ENCODE assay signal across 15 mouse cellular contexts in genomic region chr14:10166641-10167429, GRCm38 (mm10).
DNase-seq lines count a peak whose midpoint lies in the region; ATAC-seq and TF ChIP-seq lines count a peak whose summit lies in the region.
"Had no signal": no experiment of that assay in that cellular context is flagged by ENCODE, and none has a peak within 500 bp of the region (broad histone marks: within the 10 kb centered on the region; RNA-seq: fewer than 3 reads in every experiment).

No protein-coding gene starts in this region.

- TF ChIP-seq CTCF in embryonic fibroblast, embryonic 13.5 days (IDR thresholded peaks at IDR 0.05; ENCODE audit: borderline replicate concordance, insufficient read depth, low read length): no peak
- no peak for TF ChIP-seq CTCF in midbrain, postnatal 0 days (IDR thresholded peaks at IDR 0.05)

- no peak for TF ChIP-seq POLR2A in embryonic fibroblast, embryonic 13.5 days (IDR thresholded peaks at IDR 0.05; ENCODE audit: low read depth, low read length)

- no peaks in the 10 kb centered on the region for H3K9me3 ChIP-seq in neural tube, embryonic 15.5 days (replicated peaks)
- H3K9me3 ChIP-seq in midbrain, postnatal 0 days (ENCODE audit: low read length): no peaks in the 10 kb centered on the region
- H3K9me3 ChIP-seq: embryonic facial prominence, embryonic 15.5 days; hindbrain, embryonic 15.5 days; limb, embryonic 10.5 days; neural tube, embryonic 12.5 days had no signal

- no peak overlapping the region for H3K4me3 ChIP-seq in neural tube, embryonic 15.5 days (replicated peaks)
- H3K4me3 ChIP-seq in embryonic fibroblast, embryonic 13.5 days (ENCODE audit: insufficient read depth, low read length): no peak overlapping the region
- H3K4me3 ChIP-seq in midbrain, postnatal 0 days (ENCODE audit: low read depth, low read length): no peak overlapping the region
- H3K4me3 ChIP-seq: embryonic facial prominence, embryonic 15.5 days; hindbrain, embryonic 15.5 days; limb, embryonic 10.5 days; neural tube, embryonic 12.5 days had no signal

- H3K27ac ChIP-seq in neural tube, embryonic 15.5 days (replicated peaks): peak overlapping the region; percentile 19; the same call in 1 of the 2 replicates
- H3K27ac ChIP-seq in embryonic fibroblast, embryonic 13.5 days (ENCODE audit: insufficient read depth, low read length): peak overlapping the region; percentile 31
- H3K27ac ChIP-seq in midbrain, postnatal 0 days (ENCODE audit: low read depth, low read length): peak overlapping the region; percentile 19
- H3K27ac ChIP-seq: embryonic facial prominence, embryonic 15.5 days; hindbrain, embryonic 15.5 days; limb, embryonic 10.5 days; macrophage; neural tube, embryonic 12.5 days had no signal

- H3K36me3 ChIP-seq in neural tube, embryonic 15.5 days: no peaks in the 10 kb centered on the region
- no peaks in the 10 kb centered on the region for H3K36me3 ChIP-seq in midbrain, postnatal 0 days (ENCODE audit: insufficient read depth, low read length)
- H3K36me3 ChIP-seq: embryonic facial prominence, embryonic 15.5 days; hindbrain, embryonic 15.5 days; limb, embryonic 10.5 days; neural tube, embryonic 12.5 days had no signal

- no peak for DNase-seq in neural tube, embryonic 10.5 days (ENCODE audit: extremely low spot score, low spot score)
- DNase-seq in layer of hippocampus, adult 9-10 months (ENCODE audit: low spot score): peak; percentile 3
- DNase-seq in midbrain, postnatal 0 days (ENCODE audit: low spot score): peak; percentile 5
- DNase-seq in heart, postnatal 10 days: no peak
- DNase-seq in thymus, postnatal 0 days (ENCODE audit: low spot score): no peak
- DNase-seq: adrenal gland, postnatal 36 days; cerebellum, adult 8-10 months; gastrocnemius, postnatal 25 days had no signal

- intact Hi-C loops in heart, postnatal 10 days (cut with DNase I): no loop called here

- WGBS in neural tube, embryonic 15.5 days: 53% methylated on average over 6 of the region's 6 CpGs
- 32% methylated on average over 6 of the region's 6 CpGs for WGBS in midbrain, postnatal 0 days

- no peak; the same call in 1 of the 2 replicates for ATAC-seq in neural tube, embryonic 15.5 days (ENCODE audit: low FRiP score)
- ATAC-seq in midbrain, postnatal 0 days (ENCODE audit: low FRiP score): no peak

- no peaks in the 10 kb centered on the region for H3K4me1 ChIP-seq in neural tube, embryonic 15.5 days
- no peaks in the 10 kb centered on the region for H3K4me1 ChIP-seq in embryonic fibroblast, embryonic 13.5 days (ENCODE audit: control insufficient read depth, insufficient read depth, low read length)
- no peaks in the 10 kb centered on the region for H3K4me1 ChIP-seq in midbrain, postnatal 0 days (ENCODE audit: insufficient read depth, low read length)
- H3K4me1 ChIP-seq: embryonic facial prominence, embryonic 15.5 days; limb, embryonic 10.5 days; neural tube, embryonic 12.5 days had no signal

- no peaks in the 10 kb centered on the region for H3K27me3 ChIP-seq in neural tube, embryonic 15.5 days (replicated peaks)
- H3K27me3 ChIP-seq in midbrain, postnatal 0 days (ENCODE audit: insufficient read depth, low read length): no peaks in the 10 kb centered on the region
- H3K27me3 ChIP-seq: embryonic facial prominence, embryonic 15.5 days; hindbrain, embryonic 15.5 days; neural tube, embryonic 12.5 days had no signal

- no peak overlapping the region for H3K9ac ChIP-seq in neural tube, embryonic 15.5 days (replicated peaks)
- no peak overlapping the region for H3K9ac ChIP-seq in midbrain, postnatal 0 days (replicated peaks; ENCODE audit: low read length, poor library complexity, severe bottlenecking)
- H3K9ac ChIP-seq: embryonic facial prominence, embryonic 15.5 days; hindbrain, embryonic 15.5 days; neural tube, embryonic 12.5 days had no signal

- no peak overlapping the region for H3K4me2 ChIP-seq in neural tube, embryonic 15.5 days
- no peak overlapping the region for H3K4me2 ChIP-seq in midbrain, postnatal 0 days (ENCODE audit: low read depth, low read length, poor library complexity, severe bottlenecking)
- H3K4me2 ChIP-seq: embryonic facial prominence, embryonic 15.5 days; hindbrain, embryonic 15.5 days; neural tube, embryonic 12.5 days had no signal

Comparison
In these comparisons a context has a peak if more than half of its experiments do, and no peak if none do; other contexts are left out.
1. DNase-seq: peak in layer of hippocampus, adult 9-10 months (single experiment) and midbrain, postnatal 0 days (single experiment); none in neural tube, embryonic 10.5 days (single experiment), heart, postnatal 10 days (0 of 2) and thymus, postnatal 0 days (single experiment).
2. Peak in every context shown above with its lines, with median percentiles within 50 percentile points of each other: H3K27ac ChIP-seq.